Mouse (Mus musculus): ENCODE measurements around the gene Ern1. TPM values are rescaled to one million over a fixed set of nuclear protein-coding genes. Genes with fewer than 3 reads are reported as not detected.

Gene Ern1
- total RNA-seq (2021) = 10 to 100 TPM in 1 of 2 experiments, 1 to 10 TPM in 1; 8.9 to 10.5 TPM

GRCm38 (mm10) chr11:106487733-106488115 is at the start of gene Ern1:
Gene Ern1, minus strand, starts transcription at chr11:106487852.
- peak; percentile 97 to 98 for DNase-seq
- intact Hi-C loops (cut with DNase I) = no loop called here

GRCm38 (mm10) chr11:106536253-106536912 is 48.7 kb upstream of the Ern1 start:
- no peak for DNase-seq
- intact Hi-C loops (cut with DNase I) = no loop called here

- intact Hi-C loops (cut with DNase I) = no loop called here
- no peak for DNase-seq
Observed at GRCm38 (mm10) chr11:106535660-106536252, 48.1 kb upstream of the Ern1 start.

- intact Hi-C loops (cut with DNase I) = no loop called here
- no peak for DNase-seq
Observed at GRCm38 (mm10) chr11:106532248-106532790, 44.7 kb upstream of the Ern1 start.

GRCm38 (mm10) chr11:106529786-106530185 is 42.1 kb upstream of the Ern1 start:
- no peak for DNase-seq
- intact Hi-C loops (cut with DNase I) = no loop called here

GRCm38 (mm10) chr11:106529113-106529512 is 41.5 kb upstream of the Ern1 start:
- intact Hi-C loops (cut with DNase I) = no loop called here
- DNase-seq = no peak

GRCm38 (mm10) chr11:106527926-106528325 is 40.3 kb upstream of the Ern1 start:
- DNase-seq = no peak
- intact Hi-C loops (cut with DNase I) = no loop called here

GRCm38 (mm10) chr11:106527147-106527821 is 39.6 kb upstream of the Ern1 start:
- no peak for DNase-seq
- intact Hi-C loops (cut with DNase I) = no loop called here

- intact Hi-C loops (cut with DNase I) = no loop called here
- no peak for DNase-seq
Observed at GRCm38 (mm10) chr11:106522538-106522937, 34.9 kb upstream of the Ern1 start.

- DNase-seq = peak; percentile 41 to 53
- intact Hi-C loops (cut with DNase I) = no loop called here
Observed at GRCm38 (mm10) chr11:106521612-106522011, 34.0 kb upstream of the Ern1 start.

GRCm38 (mm10) chr11:106520404-106520803 is 32.8 kb upstream of the Ern1 start:
- intact Hi-C loops (cut with DNase I) = no loop called here

GRCm38 (mm10) chr11:106519519-106519918 is 31.9 kb upstream of the Ern1 start:
- intact Hi-C loops (cut with DNase I) = no loop called here
- DNase-seq = no peak

More at GRCm38 (mm10) chr11:106520404-106520803, 32.8 kb upstream of the Ern1 start:
- DNase-seq = no peak

- intact Hi-C loops (cut with DNase I) = no loop called here
- DNase-seq = no peak
Observed at GRCm38 (mm10) chr11:106518391-106518790, 30.7 kb upstream of the Ern1 start.

GRCm38 (mm10) chr11:106515079-106515745 is 27.6 kb upstream of the Ern1 start:
- intact Hi-C loops (cut with DNase I) = no loop called here
- no peak for DNase-seq

- intact Hi-C loops (cut with DNase I) = loop anchor here (5.0 kb wide), 1 partner anchor 228 kb away; no protein-coding TSS in a partner anchor
- no peak for DNase-seq
Observed at GRCm38 (mm10) chr11:106514446-106514845, 26.8 kb upstream of the Ern1 start.

- intact Hi-C loops (cut with DNase I) = loop anchor here (1.0 to 5.0 kb wide), 2 partner anchors 114 to 229 kb away; no protein-coding TSS in a partner anchor
- DNase-seq = peak; percentile 79 to 82
Observed at GRCm38 (mm10) chr11:106513166-106513565, 25.5 kb upstream of the Ern1 start.

- intact Hi-C loops (cut with DNase I) = loop anchor here (5.0 kb wide), 1 partner anchor 230 kb away; no protein-coding TSS in a partner anchor
- DNase-seq = no peak
Observed at GRCm38 (mm10) chr11:106512006-106512390, 24.3 kb upstream of the Ern1 start.

GRCm38 (mm10) chr11:106511236-106512005 is 23.8 kb upstream of the Ern1 start:
- no peak for DNase-seq
- intact Hi-C loops (cut with DNase I) = loop anchor here (5.0 kb wide), 1 partner anchor 231 kb away; no protein-coding TSS in a partner anchor

GRCm38 (mm10) chr11:106507638-106508037 is 20.0 kb upstream of the Ern1 start:
- intact Hi-C loops (cut with DNase I) = no loop called here
- no peak for DNase-seq

GRCm38 (mm10) chr11:106506211-106506610 is 18.6 kb upstream of the Ern1 start:
- intact Hi-C loops (cut with DNase I) = no loop called here
- DNase-seq = no peak
